Comparison of ENCODE assay signal across 16 mouse cellular contexts in the genomic region with DNA sequence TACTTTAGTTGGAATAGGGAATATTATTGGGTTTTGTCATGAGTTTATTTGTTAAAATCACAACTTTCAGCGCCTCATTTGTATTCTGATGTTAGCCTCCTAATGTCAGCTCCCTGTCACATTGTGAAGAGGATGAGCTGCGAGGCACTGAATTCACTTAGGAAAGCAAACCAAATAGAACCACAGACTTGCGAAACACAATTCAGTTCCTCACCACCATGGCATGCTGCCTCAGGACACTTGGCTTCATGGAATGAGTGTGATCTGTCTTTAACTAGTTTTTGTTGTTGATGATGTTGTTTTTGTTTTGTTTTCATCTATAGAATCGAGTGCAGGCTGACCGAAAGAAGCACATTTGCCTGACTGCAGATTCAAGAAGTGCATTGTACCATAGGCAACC. TPM values are rescaled to one million over a fixed set of nuclear protein-coding genes. Genes with fewer than 3 reads are reported as not detected.
DNase-seq lines count a peak whose midpoint lies in the region; ATAC-seq and TF ChIP-seq lines count a peak whose summit lies in the region.
"Had no signal": no experiment of that assay in that cellular context is flagged by ENCODE, and none has a peak within 500 bp of the region (broad histone marks: within the 10 kb centered on the region; RNA-seq: fewer than 3 reads in every experiment).

No protein-coding gene starts in this region.

- H3ac ChIP-seq in myocyte (ENCODE audit: control insufficient read depth, insufficient read length), result no peak overlapping the region

- H3K9ac ChIP-seq in lung, embryonic 14.5 days, result no peak overlapping the region
- H3K9ac ChIP-seq in CH12.LX (ENCODE audit: insufficient read depth, low read depth), result peak overlapping the region; percentile 99
- H3K9ac ChIP-seq in forebrain, embryonic 13.5 days, result no peak overlapping the region
- H3K9ac ChIP-seq: forebrain, postnatal 0 days; hindbrain, embryonic 15.5 days; limb, embryonic 12.5 days; midbrain, embryonic 12.5 days had no signal

- no peaks in the 10 kb centered on the region for H3K4me1 ChIP-seq in lung, embryonic 14.5 days (ENCODE audit: insufficient read depth)
- H3K4me1 ChIP-seq in CH12.LX (ENCODE audit: control insufficient read depth in 1 of 2, insufficient read depth in 2 of 2), result peaks cover 7 to 55% of the 10 kb centered on the region in 2 experiments
- peaks cover 20% of the 10 kb centered on the region for H3K4me1 ChIP-seq in bone marrow macrophage, adult 2 months (ENCODE audit: control insufficient read depth, insufficient read depth, low read length)
- H3K4me1 ChIP-seq in forebrain, embryonic 13.5 days, result no peaks in the 10 kb centered on the region
- H3K4me1 ChIP-seq: hindbrain, embryonic 15.5 days; limb, embryonic 12.5 days; midbrain, embryonic 12.5 days had no signal

- no peaks in the 10 kb centered on the region for H3K9me3 ChIP-seq in lung, embryonic 14.5 days (ENCODE audit: low read depth, low read length)
- no peaks in the 10 kb centered on the region for H3K9me3 ChIP-seq in CH12.LX (replicated peaks; ENCODE audit: low read length)
- H3K9me3 ChIP-seq in forebrain, embryonic 13.5 days (replicated peaks), result no peaks in the 10 kb centered on the region
- H3K9me3 ChIP-seq: heart, embryonic 10.5 days; hindbrain, embryonic 15.5 days; limb, embryonic 12.5 days; midbrain, embryonic 12.5 days had no signal

- H3K4me2 ChIP-seq in lung, embryonic 14.5 days, result no peak overlapping the region
- H3K4me2 ChIP-seq in CH12.LX (ENCODE audit: insufficient read depth, low read depth, poor library complexity, severe bottlenecking), result peak overlapping the region; percentile 100
- peak overlapping the region; percentile 96 for H3K4me2 ChIP-seq in myocyte (ENCODE audit: low read depth)
- no peak overlapping the region for H3K4me2 ChIP-seq in forebrain, embryonic 13.5 days
- H3K4me2 ChIP-seq: hindbrain, embryonic 15.5 days; limb, embryonic 12.5 days; midbrain, embryonic 12.5 days had no signal

- H3K79me2 ChIP-seq in CH12.LX (replicated peaks; ENCODE audit: control insufficient read depth, extremely low read depth, insufficient read depth, poor library complexity, severe bottlenecking), result peaks cover 29% of the 10 kb centered on the region
- no peaks in the 10 kb centered on the region for H3K79me2 ChIP-seq in myocyte (ENCODE audit: control insufficient read depth, insufficient read depth)

- no peak for TF ChIP-seq RAD21 in CH12.LX (IDR thresholded peaks at IDR 0.05; ENCODE audit: low read depth, low read length)

- H3K27me3 ChIP-seq in lung, embryonic 14.5 days (ENCODE audit: insufficient read depth, low read length), result no peaks in the 10 kb centered on the region
- no peaks in the 10 kb centered on the region for H3K27me3 ChIP-seq in CH12.LX (replicated peaks)
- no peaks in the 10 kb centered on the region for H3K27me3 ChIP-seq in myocyte (ENCODE audit: control insufficient read depth, insufficient read depth, insufficient read length)
- H3K27me3 ChIP-seq in forebrain, embryonic 13.5 days, result no peaks in the 10 kb centered on the region
- H3K27me3 ChIP-seq: hindbrain, embryonic 15.5 days; limb, embryonic 12.5 days; midbrain, embryonic 12.5 days had no signal

- DNase-seq in lung, embryonic 14.5 days, result peak; percentile 5
- DNase-seq in lung, postnatal 10 days, result no peak
- no peak for DNase-seq in CH12.LX (ENCODE audit: extremely low read depth)
- no peak for DNase-seq in thymus, postnatal 4 days
- DNase-seq: adrenal gland, postnatal 14 days; cerebellum, postnatal 10 days; forebrain, postnatal 0 days; kidney, adult 11 months; right cerebral cortex, postnatal 25 days had no signal

- no peak overlapping the region for H3K27ac ChIP-seq in lung, embryonic 14.5 days (ENCODE audit: low read depth)
- peak overlapping the region; percentile 100 for H3K27ac ChIP-seq in CH12.LX (ENCODE audit: insufficient read depth, low read depth)
- peak overlapping the region; percentile 99 for H3K27ac ChIP-seq in bone marrow macrophage, adult 2 months (ENCODE audit: insufficient read depth, low read depth, low read length)
- H3K27ac ChIP-seq in forebrain, embryonic 13.5 days, result no peak overlapping the region
- H3K27ac ChIP-seq: heart, embryonic 10.5 days; hindbrain, embryonic 15.5 days; limb, embryonic 12.5 days; midbrain, embryonic 12.5 days had no signal

- no peak for ATAC-seq in lung, embryonic 14.5 days (ENCODE audit: insufficient read depth)
- ATAC-seq in forebrain, embryonic 13.5 days, result no peak
- ATAC-seq: forebrain, postnatal 0 days had no signal

- no peak overlapping the region for H3K4me3 ChIP-seq in lung, embryonic 14.5 days (ENCODE audit: low read depth, low read length)
- H3K4me3 ChIP-seq in CH12.LX (replicated peaks in 1 of 3; ENCODE audit: low read depth in 2 of 3, low read length in 2 of 3, poor library complexity in 1 of 3) (peak overlapping the region; percentile 40 to 74 (median 41)), myocyte (no peak overlapping the region)
- H3K4me3 ChIP-seq in bone marrow macrophage, adult 2 months (ENCODE audit: insufficient read depth, low read length), result peak overlapping the region; percentile 49
- H3K4me3 ChIP-seq in forebrain, embryonic 13.5 days, result no peak overlapping the region
- H3K4me3 ChIP-seq: heart, embryonic 10.5 days; hindbrain, embryonic 15.5 days; limb, embryonic 12.5 days; midbrain, embryonic 12.5 days had no signal

- H3K36me3 ChIP-seq in lung, embryonic 14.5 days (ENCODE audit: insufficient read depth), result no peaks in the 10 kb centered on the region
- no peaks in the 10 kb centered on the region for H3K36me3 ChIP-seq in CH12.LX (replicated peaks in 1 of 2; ENCODE audit: control insufficient read depth in 1 of 2, insufficient read depth in 1 of 2, low read length in 1 of 2)
- H3K36me3 ChIP-seq in myocyte (ENCODE audit: control insufficient read depth, insufficient read depth), result no peaks in the 10 kb centered on the region
- H3K36me3 ChIP-seq in forebrain, embryonic 13.5 days (ENCODE audit: poor library complexity, severe bottlenecking), result no peaks in the 10 kb centered on the region
- H3K36me3 ChIP-seq: heart, embryonic 10.5 days; hindbrain, embryonic 15.5 days; limb, embryonic 12.5 days; midbrain, embryonic 12.5 days had no signal

- dilution Hi-C loops in CH12.LX (cut with MboI; ENCODE audit: extremely low pct_ligation_motif_present, extremely low pct_unique_long_range_greater_than_20kb, low sequenced_read_pairs), result no loop called here

- no peak for TF ChIP-seq EP300 in CH12.LX (IDR thresholded peaks at IDR 0.05; ENCODE audit: low read length)

- no peak for TF ChIP-seq CTCF in lung, embryonic 14.5 days (IDR thresholded peaks at IDR 0.05; ENCODE audit: low read depth)
- TF ChIP-seq CTCF in CH12.LX (conservative IDR thresholded peaks at IDR 0.05 in 1 of 2, IDR thresholded peaks at IDR 0.05 in 1 of 2; ENCODE audit: low read depth in 2 of 2, low read length in 2 of 2), result no peak
- no peak for TF ChIP-seq CTCF in bone marrow macrophage, adult 2 months (IDR thresholded peaks at IDR 0.05; ENCODE audit: low read depth, low read length)

- in situ Hi-C loops in CH12.LX (cut with MboI; ENCODE audit: low pct_ligation_motif_present, low pct_unique_long_range_greater_than_20kb, low sequenced_read_pairs), result no loop called here

- TF ChIP-seq POLR2A in CH12.LX (IDR thresholded peaks at IDR 0.05; ENCODE audit: low read depth, low read length) (no peak), myocyte (IDR thresholded peaks at IDR 0.05; ENCODE audit: insufficient read length, low read depth) (no peak)
- no peak for TF ChIP-seq POLR2A in bone marrow macrophage, adult 2 months (IDR thresholded peaks at IDR 0.05; ENCODE audit: borderline replicate concordance, low read depth, low read length)

- 61% methylated on average over 5 of the region's 5 CpGs for WGBS in lung, embryonic 14.5 days
- WGBS in forebrain, embryonic 13.5 days, result 70% methylated on average over 5 of the region's 5 CpGs

TF ChIP-seq in CH12.LX, 34 proteins besides CTCF, POLR2A, EP300 and RAD21:
- TF ChIP-seq NRF1 (IDR thresholded peaks at IDR 0.05; ENCODE audit: low read depth, low read length) (no peak), CHD1 (IDR thresholded peaks at IDR 0.05; ENCODE audit: low read depth, low read length) (0 out of 2 replicates have a peak, but pooled peaks have one; percentile 12), NELFE (IDR thresholded peaks at IDR 0.05; ENCODE audit: low read depth, low read length) (no peak)

TF ChIP-seq in myocyte, 11 proteins besides CTCF, POLR2A, EP300 and RAD21:
- TF ChIP-seq CEBPB (IDR thresholded peaks at IDR 0.05; ENCODE audit: insufficient read depth, poor library complexity, severe bottlenecking) (peak; percentile 87), MYOG (IDR thresholded peaks at IDR 0.05; ENCODE audit: control insufficient read depth in 1 of 3, insufficient read depth in 1 of 3, insufficient read length in 2 of 3, low read depth in 2 of 3) (no peak)

RNA-seq across cellular contexts. Expression of a gene that starts 35.9 kb away (rescaled TPM):
- polyA plus RNA-seq in lung, embryonic 14.5 days (2014; fragmentation: Nextera tagmentation; extraction: Ambion mirVana), result 46.9 and 52.0 TPM in 2 replicates
- total RNA-seq in CH12.LX (2012; rRNA removed) (56.7 and 70.6 TPM in 2 replicates), CH12.LX (2014; rRNA removed) (26.3 and 31.5 TPM in 2 replicates)
- polyA plus RNA-seq in CH12.LX (2012; ENCODE audit: insufficient read length, low read depth) (51.3 and 54.6 TPM in 2 replicates), myocyte (2012; fragmentation: generic; extraction: Trizol) (13.1 TPM)
- 133 and 141 TPM in 2 replicates for polyA plus RNA-seq in bone marrow macrophage, adult 2 months (2012; ENCODE audit: insufficient read depth, insufficient read length, missing spikeins)
- polyA plus RNA-seq in forebrain, embryonic 13.5 days (2015; fragmentation: Nextera tagmentation; extraction: Ambion mirVana), result 15.2 and 16.1 TPM in 2 replicates

Comparison
In these comparisons a context has a peak if more than half of its experiments do, and no peak if none do; other contexts are left out.
1. H3K27ac ChIP-seq: peak in CH12.LX (single experiment) and bone marrow macrophage, adult 2 months (single experiment); none in lung, embryonic 14.5 days (single experiment) and forebrain, embryonic 13.5 days (single experiment).
2. H3K4me2 ChIP-seq: peak in CH12.LX (single experiment) and myocyte (single experiment); none in lung, embryonic 14.5 days (single experiment) and forebrain, embryonic 13.5 days (single experiment).
3. H3K4me3 ChIP-seq: peak in CH12.LX (3 of 3) and bone marrow macrophage, adult 2 months (single experiment); none in lung, embryonic 14.5 days (single experiment), myocyte (single experiment) and forebrain, embryonic 13.5 days (single experiment).